Mouse (Mus musculus) C2C12 (cell line): Measurements from ENCODE around the gene Gm20388. TPM values are rescaled to one million over a fixed set of nuclear protein-coding genes. Genes with fewer than 3 reads are reported as not detected.

Source experiments
- H3K27me3 ChIP-seq: one replicate; pipeline ENCODE4 v1.6.1; 2011; ENCODE audit not compliant: control insufficient read depth, insufficient read depth, insufficient read length
- H3K36me3 ChIP-seq: one replicate; pipeline ENCODE4 v1.6.1; 2011; ENCODE audit not compliant: control insufficient read depth, insufficient read depth
- H3K4me3 ChIP-seq: one replicate; pipeline ENCODE4 v1.5.1; 2011; ENCODE audit warnings: mild to moderate bottlenecking, control low read depth; ENCODE audit not compliant: poor library complexity, insufficient read depth, severe bottlenecking
- H3K79me2 ChIP-seq: one replicate; pipeline ENCODE4 v1.6.1; 2011; ENCODE audit not compliant: control insufficient read depth, insufficient read depth
- H3K79me3 ChIP-seq: one replicate; pipeline ENCODE4 v1.6.1; 2011; ENCODE audit warnings: low read depth, control low read depth
- H3ac ChIP-seq: one replicate; pipeline ENCODE3; 2011; ENCODE audit warnings: low read depth; ENCODE audit not compliant: control insufficient read depth, insufficient read length
- CEBPB ChIP-seq: IDR thresholded peaks from one replicate; pipeline ENCODE4 v1.6.1; 2011; ENCODE audit warnings: low read depth, mild to moderate bottlenecking, control low read depth, moderate library complexity
- CTCF ChIP-seq: IDR thresholded peaks from one replicate; pipeline ENCODE4 v1.5.1; 2011; ENCODE audit not compliant: control insufficient read depth, insufficient read depth, insufficient read length
- FOSL1 ChIP-seq: IDR thresholded peaks from one replicate; pipeline ENCODE4 v1.8.0; 2011; ENCODE audit warnings: mild to moderate bottlenecking, low read length; ENCODE audit not compliant: poor library complexity, insufficient read depth, severe bottlenecking
- MAX ChIP-seq: IDR thresholded peaks from one replicate; pipeline ENCODE4 v1.6.1; 2011; ENCODE audit warnings: mild to moderate bottlenecking, control low read depth
- MYOD1 ChIP-seq: IDR thresholded peaks from one replicate; pipeline ENCODE4 v1.6.1; 2011; ENCODE audit warnings: low read depth; ENCODE audit not compliant: control insufficient read depth, insufficient read length
- MYOG ChIP-seq: IDR thresholded peaks from one replicate; pipeline ENCODE4 v1.6.1; 2011; ENCODE audit not compliant: control insufficient read depth, insufficient read length; ENCODE audit errors: extremely low read depth
- USF1 ChIP-seq: IDR thresholded peaks from one replicate; pipeline ENCODE4 v1.6.1; 2011; ENCODE audit warnings: low read depth, mild to moderate bottlenecking, control low read depth, moderate library complexity
- polyA plus RNA-seq: library from polyadenylated mRNA; unstranded; fragments of >200 nt; fragmentation: generic; extraction: Trizol; gene quantifications from one replicate; pipeline ENCODE4 v1.2.1, GENCODE M21; 2012; ENCODE audit warnings: missing spikeins

The Gm20388 gene
- polyA plus RNA-seq, 1 experiment = 15.0 TPM

DNA sequence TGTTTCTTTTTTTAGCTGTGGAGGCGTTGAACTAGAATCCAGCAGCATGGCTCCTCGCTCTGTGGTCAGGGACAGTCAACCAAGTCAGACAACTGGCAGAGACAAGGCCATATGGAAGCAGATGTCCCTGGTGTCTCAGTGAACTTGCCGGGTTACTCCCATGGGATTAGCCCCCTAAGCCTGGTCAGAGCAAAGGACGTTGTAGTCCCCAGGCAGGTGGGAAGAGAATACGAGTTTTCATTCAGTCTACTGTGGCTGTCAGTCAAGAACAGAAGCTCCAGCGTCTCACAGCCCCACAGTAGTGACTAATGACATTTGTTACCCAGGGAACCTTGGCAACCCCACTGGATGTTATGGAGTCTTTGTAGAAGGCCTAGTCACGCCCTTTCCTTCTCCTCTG lies 2835.8 kb downstream of the Gm20388 start:
- H3K36me3 ChIP-seq = no peaks in the 10 kb centered on the region
- H3K79me3 ChIP-seq = no peaks in the 10 kb centered on the region
- H3ac ChIP-seq = no peak overlapping the region
- no peak for TF ChIP-seq CTCF
- TF ChIP-seq FOSL1 = no peak
- TF ChIP-seq MAX = no peak
- TF ChIP-seq CEBPB = no peak
- TF ChIP-seq MYOD1 = no peak
- no peak for TF ChIP-seq MYOG
- TF ChIP-seq USF1 = no peak
- H3K27me3 ChIP-seq = peaks cover 94% of the 10 kb centered on the region
- H3K4me3 ChIP-seq = no peak overlapping the region
- no peaks in the 10 kb centered on the region for H3K79me2 ChIP-seq

DNA sequence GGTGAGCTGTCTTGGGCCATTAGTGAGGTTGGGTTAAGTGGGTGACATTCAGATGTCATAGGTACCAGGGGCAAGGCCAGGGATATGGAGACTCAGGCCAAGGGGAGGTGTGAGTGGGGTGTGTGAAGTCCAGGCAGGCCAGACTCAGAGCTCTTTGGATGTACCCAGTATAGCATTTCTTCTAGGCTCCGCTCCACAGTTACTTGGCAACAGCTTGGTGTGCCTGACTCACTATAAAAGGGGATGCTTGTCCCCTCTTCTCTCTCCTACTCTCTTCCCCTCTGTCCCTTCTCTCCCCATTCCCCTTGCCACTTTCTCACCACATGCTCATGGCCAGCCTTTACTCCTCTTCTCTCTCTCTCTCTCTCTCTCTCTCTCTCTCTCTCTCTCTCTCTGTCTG lies 2837.2 kb downstream of the Gm20388 start:
- Histone ChIP-seq H3K79me2 (no peaks in the 10 kb centered on the region), H3K4me3 (no peak overlapping the region), H3K27me3 (peaks cover 94% of the 10 kb centered on the region), H3K36me3 (no peaks in the 10 kb centered on the region), H3ac (no peak overlapping the region), H3K79me3 (no peaks in the 10 kb centered on the region)
- no peak for TF ChIP-seq USF1
- TF ChIP-seq FOSL1 = no peak
- TF ChIP-seq CEBPB = no peak
- no peak for TF ChIP-seq MYOG
- TF ChIP-seq MYOD1 = no peak
- TF ChIP-seq CTCF = no peak
- TF ChIP-seq MAX = no peak

DNA sequence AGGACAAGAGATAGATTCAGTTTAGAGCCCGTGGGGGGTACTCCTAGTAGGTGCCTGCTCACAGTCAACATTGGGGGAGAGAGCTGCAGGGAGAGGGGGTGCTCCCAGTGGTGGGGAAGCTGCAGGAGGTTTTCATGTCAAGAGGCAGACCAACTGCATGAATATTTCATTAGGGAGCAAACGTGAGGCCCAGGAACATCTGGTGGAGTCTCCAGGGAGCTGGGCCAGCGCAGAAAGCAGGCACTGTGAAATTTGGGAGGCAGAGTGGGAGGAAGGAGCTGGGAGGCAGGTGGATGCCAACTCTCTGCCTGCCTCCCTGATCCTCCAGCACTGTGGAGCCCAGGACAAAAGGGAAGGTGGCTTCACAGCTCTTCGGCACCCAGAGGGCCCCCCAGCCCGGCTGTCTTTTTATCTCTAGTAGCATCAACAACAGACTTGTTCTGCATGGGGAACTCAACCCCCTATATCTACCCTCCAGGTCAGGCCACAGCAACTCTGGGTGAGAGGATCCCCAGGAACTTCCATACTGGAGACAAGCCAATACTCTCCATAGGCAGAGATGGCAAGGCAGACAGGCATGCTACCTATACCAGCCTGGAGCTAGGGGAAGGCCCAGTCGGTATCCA lies 2838.8 kb downstream of the Gm20388 start:
- no peaks in the 10 kb centered on the region for H3K79me2 ChIP-seq
- H3ac ChIP-seq = no peak overlapping the region
- no peaks in the 10 kb centered on the region for H3K79me3 ChIP-seq
- H3K27me3 ChIP-seq = peaks cover 92% of the 10 kb centered on the region
- H3K36me3 ChIP-seq = no peaks in the 10 kb centered on the region
- H3K4me3 ChIP-seq = no peak overlapping the region
- TF ChIP-seq USF1 (no peak), MYOG (no peak), CTCF (no peak), CEBPB (no peak), MAX (no peak), MYOD1 (no peak), FOSL1 (no peak)

- TF ChIP-seq FOSL1 (no peak), CTCF (no peak), MYOD1 (no peak), MYOG (no peak), CEBPB (no peak), USF1 (no peak), MAX (no peak)
- Histone ChIP-seq H3K27me3 (peaks cover 91% of the 10 kb centered on the region), H3K4me3 (no peak overlapping the region), H3K36me3 (no peaks in the 10 kb centered on the region), H3K79me3 (no peaks in the 10 kb centered on the region), H3K79me2 (no peaks in the 10 kb centered on the region), H3ac (no peak overlapping the region)
Measured at GRCm38 (mm10) chr8:122751342-122751741, 2840.7 kb downstream of the Gm20388 start.

DNA sequence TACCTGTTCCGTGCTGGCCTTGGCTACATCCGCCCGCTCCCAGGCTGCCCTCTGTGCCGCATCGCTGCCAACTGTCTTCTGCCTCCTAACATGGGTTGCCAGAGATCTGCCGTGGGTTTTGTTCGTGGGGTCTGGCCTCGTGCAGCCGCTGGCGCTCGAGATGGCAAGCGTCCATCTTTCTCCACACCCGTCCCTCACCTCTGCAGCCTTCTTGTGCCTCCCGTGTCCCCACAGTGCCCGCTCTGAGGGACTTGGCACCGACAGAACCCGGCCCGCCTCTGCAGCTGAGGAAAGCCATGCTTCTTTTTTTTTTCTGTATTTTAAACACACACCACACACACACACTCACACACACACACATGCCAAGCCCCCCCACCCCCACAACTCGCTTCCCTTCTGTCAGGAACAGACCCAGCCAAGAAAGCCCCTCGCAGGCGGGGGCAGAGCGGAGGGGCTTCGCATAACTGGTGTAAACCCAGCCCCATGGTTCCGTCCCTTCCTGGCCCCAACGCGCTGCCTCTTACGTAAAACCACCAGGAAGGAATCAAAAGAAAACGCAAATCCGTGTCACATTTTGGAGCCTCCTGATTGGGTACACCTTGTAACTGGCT lies 2841.6 kb downstream of the Gm20388 start:
- H3K36me3 ChIP-seq = no peaks in the 10 kb centered on the region
- H3K27me3 ChIP-seq = peaks cover 91% of the 10 kb centered on the region
- H3K79me2 ChIP-seq = no peaks in the 10 kb centered on the region
- H3ac ChIP-seq = no peak overlapping the region
- no peaks in the 10 kb centered on the region for H3K79me3 ChIP-seq
- no peak overlapping the region for H3K4me3 ChIP-seq
- TF ChIP-seq CTCF (no peak), MYOG (no peak), USF1 (no peak), MAX (no peak), MYOD1 (no peak), FOSL1 (no peak), CEBPB (no peak)

DNA sequence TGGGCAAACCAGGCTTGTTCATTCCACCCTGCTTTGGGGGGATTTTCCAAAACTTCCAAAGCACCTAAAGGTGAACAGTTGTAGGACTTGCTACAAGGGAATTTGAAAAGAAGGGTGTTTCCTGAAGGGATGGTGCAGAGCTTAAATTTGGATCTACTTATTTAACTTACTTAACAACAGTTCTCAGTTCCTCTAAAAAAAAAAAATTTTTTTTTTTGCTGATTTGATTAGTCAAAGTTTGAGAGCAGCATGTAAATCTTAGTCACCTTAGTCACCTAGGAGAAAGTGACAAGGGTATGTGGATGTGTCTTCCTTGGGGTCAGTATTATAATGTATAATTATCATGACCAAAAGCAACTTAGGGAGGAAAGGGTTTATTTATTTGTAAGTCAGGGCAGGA lies 2848.0 kb downstream of the Gm20388 start:
- Histone ChIP-seq H3K79me3 (no peaks in the 10 kb centered on the region), H3K27me3 (peaks cover 45% of the 10 kb centered on the region), H3ac (no peak overlapping the region), H3K79me2 (no peaks in the 10 kb centered on the region), H3K36me3 (no peaks in the 10 kb centered on the region), H3K4me3 (no peak overlapping the region)
- TF ChIP-seq CEBPB (no peak), FOSL1 (no peak), MAX (no peak), MYOG (no peak), MYOD1 (no peak)
